Mouse (Mus musculus): ENCODE measurements around the gene Apbb2.

Gene Apbb2

DNA sequence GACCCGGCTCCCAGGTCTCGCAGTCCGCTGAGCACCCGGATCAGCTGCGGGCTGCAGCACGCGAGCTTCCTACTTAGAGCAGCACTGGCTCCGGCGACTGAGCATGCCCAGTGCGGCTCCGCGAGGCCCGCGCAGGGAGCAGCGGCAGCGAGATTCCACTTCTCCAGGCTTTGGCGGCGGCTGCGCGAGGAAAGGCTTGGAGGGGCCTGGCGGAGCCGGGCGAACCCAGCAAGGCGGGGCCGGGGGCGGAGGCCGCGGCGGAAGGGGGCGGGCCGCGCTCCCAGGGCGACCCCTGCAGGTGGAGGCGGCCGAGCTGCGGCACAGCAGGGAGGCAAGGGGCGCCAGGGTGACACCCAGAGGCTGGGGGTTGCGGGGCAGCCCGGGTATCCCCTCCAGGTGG lies at the start of gene Apbb2:
Gene Apbb2, minus strand, starts transcription at position 188 of the 400 bp plus-strand sequence.
- DNase-seq (ENCODE audit: low spot score in 2 of 2) = peak; percentile 89 to 94

DNA sequence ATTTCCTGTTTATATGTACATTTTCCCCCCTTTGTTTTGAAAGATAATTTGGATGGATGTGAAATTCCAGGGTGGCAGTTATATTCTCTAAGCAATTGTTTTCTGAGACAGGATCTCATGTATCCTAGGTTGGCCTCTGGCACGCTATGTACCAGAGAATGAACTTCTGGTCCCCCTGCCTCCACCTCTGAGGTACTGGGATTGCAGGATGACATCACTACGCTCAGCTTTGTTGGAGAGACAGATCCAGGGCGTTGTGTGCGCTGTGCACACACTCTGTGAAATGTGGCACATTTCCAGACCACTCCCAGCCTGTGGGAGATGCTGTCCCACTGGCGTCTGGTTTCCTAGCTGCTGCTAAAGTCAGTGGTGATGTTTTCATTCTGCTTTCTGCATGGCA lies 35.6 kb upstream of the Apbb2 start:
- no peak for DNase-seq (ENCODE audit: low spot score in 2 of 2)

DNA sequence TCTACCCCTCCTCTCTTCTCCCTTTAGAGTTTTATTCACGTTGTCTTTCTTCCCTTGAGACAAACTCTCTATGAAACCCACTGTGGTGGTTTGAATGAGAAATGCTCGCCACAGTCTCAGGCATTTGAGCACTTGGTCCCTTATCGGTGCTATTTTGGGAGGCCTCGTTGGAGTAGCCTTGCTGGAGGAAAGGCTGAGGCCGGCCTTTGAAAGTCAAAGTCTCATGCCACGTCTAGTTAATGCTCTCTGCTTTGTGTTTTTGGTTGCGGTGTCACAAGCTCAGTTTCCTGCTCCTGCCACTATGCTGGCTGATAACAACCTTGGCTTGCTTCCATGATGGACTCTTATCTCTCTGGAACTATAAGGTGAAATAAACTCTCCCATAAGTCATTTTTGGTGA lies 28.9 kb upstream of the Apbb2 start:
- DNase-seq (ENCODE audit: low spot score in 2 of 2) = no peak

DNA sequence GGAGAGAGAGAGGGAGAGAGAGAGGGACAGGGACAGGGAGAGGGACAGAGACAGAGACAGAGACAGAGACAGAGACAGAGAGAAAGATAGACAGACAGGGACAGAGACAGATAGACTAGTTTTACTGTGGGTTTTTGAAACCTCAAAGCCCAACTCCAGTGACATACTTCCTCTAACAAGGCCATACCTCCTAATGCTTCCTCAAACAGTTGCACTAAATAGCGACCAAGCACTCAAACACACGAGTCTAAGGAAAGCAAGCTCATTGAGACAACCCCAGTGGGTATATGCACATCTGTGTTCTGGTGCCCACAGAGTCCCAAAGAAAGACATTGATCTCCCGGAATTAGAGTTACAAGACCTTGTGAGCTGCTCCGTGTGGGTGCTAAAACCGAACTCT lies 24.7 kb upstream of the Apbb2 start:
- no peak for DNase-seq (ENCODE audit: low spot score in 2 of 2)

DNA sequence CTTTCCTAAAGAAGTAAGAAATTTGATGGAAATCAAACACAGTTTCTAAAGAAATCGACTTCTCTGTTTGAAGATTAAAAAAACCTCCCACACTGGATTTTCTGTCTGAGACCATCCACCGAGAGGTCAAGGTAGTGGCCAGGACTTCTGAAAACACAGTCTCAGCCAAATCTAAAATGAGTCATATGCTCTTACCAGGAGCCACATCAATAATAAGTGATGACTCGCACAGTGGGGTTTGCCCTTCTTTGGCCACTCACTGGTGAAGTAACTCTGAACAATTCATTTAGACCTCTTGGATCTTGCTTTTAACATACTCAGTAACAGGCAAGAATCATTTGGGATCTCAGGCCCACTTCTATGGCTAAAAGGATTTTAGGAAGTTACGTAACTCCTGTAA lies 23.6 kb upstream of the Apbb2 start:
- no peak for DNase-seq (ENCODE audit: low spot score in 2 of 2)

DNA sequence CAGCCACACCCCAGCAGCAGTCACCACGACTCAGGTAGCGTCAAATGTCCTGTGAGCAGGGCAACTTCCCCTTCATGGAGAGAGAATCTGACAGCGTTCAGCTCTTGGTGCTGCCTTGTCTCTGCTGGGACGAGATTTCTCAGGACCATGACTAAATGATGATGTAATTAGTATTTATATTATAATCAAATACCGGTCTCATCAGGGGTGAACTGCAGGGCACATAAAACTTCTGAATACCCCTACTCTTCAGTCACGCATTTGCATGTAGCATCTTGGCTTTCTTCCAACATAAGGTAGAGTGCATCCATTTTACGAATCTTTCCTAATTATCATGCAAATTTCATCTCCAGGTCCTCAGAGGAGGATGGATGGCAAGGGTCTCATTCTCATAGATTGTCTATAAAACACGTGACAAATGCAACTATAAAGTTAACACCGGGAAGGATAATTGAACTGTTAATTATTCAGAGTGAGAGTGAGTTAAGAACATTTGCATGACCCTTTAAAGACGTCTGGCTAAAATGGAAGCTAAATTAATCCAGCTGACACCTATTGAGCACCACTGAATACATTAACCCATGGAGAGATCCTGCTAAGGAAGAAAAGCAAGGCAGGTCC lies 17.0 kb upstream of the Apbb2 start:
- DNase-seq (ENCODE audit: low spot score in 2 of 2) = no peak

DNA sequence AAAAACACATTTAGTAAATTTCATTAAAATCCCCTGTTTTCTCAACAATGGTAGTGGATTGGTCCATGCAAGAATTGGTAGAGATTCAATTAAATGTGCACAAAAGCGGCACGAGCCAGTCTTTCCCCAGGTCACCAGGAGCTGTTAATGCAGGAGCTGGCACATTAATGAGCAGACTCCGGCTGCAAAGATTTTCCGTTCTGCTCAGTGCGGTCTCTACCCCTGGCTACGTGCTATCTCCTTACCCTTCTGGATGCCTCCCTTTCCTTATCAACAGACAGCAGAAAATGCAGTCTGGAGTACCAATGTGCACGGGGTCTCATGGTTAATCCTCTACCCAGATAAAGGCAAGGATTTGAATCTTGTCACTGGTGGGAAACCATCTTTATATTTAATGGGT lies 9.2 kb upstream of the Apbb2 start:
- DNase-seq (ENCODE audit: low spot score in 2 of 2) = no peak

DNA sequence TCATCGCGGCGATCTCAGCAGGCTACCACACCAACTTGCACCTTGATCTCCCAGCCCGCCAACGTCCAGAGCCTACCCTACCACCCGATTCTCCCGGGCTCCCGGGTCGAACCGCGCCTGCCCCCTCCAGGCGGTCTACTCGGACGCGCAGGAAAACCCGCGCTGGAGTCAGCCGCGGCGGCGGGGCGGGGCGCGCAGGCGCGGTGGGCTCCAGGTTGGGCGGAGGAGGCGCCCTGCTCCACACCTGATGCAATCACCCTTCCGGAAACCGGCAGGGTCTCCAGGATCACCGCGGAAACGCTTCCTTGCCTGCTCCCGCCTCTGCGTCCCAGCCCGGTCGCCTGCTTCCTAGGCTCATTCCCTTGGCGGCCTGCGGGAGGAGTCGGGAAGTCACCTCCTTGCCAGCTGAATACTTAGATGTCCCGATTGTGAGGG lies 1.6 kb upstream of the Apbb2 start:
- DNase-seq (ENCODE audit: low spot score in 2 of 2) = peak; percentile 76 to 77

DNA sequence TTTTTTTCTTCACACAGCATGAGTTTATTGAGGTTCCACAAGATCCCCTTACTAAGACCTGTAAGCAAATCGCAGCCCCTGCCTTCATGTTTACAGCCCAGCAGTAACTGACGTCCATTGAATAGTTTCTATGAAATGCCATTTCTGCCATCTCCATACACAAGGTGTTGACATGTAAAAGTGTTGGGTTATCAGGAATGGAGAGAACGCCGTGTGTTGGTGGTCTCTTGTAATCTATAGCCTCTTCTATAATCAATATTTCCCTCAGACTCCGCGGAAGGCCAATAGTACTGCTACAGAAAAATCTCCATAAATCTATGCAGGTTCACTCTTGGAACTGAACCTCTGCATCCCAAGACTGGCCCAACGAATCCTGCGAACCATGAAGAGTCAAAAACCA lies 1.1 kb upstream of the Apbb2 start:
- no peak for DNase-seq (ENCODE audit: low spot score in 2 of 2)

DNA sequence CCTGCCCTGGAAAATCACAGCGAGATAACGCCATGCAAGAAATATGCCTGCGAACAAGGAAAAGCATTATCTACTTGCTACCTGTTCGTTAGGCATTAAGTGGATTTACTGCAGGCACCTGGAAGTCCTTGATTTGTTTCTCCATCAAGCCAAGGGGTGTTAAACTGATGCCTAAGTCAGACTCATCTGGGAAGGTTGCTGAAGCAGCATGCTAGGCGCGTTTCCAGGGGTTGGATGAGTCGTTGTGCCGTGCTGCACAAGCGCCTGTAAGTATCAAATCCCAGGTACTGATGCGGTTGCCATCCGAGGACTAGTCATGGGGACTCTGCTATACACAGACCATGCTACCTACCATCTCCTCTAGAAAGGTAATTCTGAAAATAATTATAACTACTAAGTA lies 611 bp upstream of the Apbb2 start:
- DNase-seq (ENCODE audit: low spot score in 2 of 2) = no peak

DNA sequence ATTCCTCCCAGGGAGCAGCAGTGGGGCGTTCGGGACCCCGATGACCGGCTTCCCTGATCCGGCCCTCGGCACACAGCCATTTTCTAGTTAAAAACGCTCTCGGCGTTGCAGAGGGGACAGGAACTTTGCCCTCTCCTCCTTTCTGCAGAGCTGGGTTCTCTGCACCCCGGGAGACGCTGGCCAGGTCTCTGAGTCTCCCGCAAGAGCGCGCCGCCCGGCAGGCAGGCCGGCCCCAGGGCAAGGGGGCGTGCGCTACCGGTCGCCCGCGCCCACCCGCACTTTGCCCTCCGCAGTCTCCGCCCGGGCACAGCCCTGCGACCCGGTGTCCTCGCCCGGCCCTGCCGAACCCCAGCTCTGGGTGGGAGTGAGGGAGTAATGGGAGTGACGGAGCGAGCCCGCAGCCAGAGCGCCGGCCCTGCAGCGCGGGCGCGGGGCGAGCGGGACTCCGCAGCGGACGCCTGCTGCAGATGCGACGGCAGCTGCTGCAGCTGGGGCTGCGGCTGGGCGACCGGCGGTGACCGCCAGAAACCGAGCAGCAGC lies 593 bp downstream of the Apbb2 start:
- peak in 1 of 2 experiments; percentile 44 for DNase-seq (ENCODE audit: low spot score in 2 of 2)

DNA sequence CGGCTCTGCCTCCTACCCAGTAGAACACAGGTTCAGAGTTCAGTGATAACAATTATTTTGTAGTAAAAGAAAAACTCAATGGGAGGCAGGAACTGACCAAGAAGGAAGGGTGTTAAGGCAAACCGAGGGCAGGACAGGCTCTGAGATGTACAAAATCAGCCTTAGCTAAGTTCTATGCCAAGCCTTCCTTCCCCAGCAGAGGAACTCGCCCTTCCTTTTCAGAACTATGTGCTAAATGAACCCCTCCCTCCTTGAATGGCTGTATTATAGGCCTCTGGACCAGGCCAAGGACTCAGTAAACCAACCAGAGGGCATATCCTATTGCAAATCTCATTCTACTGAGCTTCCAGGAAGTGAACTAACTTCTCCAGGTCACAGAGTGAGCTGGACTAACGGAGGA lies 3.6 kb downstream of the Apbb2 start:
- no peak for DNase-seq (ENCODE audit: low spot score in 2 of 2)

DNA sequence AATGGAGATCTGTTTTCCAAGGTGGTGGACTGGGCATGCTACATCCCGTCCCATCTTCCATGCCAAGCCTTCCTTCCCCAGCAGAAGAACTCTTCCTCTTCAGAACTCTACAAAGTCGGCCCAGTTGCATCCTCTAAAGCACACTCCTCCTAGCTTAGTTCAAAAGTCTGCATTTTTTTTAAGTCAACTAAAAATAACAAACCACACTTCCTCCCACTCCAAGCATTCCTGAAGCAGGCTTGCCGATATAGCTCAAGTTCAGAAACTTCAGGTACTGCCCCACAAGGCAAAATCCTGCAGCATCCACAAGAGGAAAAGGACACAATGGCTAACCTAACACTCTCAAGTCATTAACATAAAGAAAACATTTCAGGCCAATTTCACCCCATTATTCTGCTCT lies 4.9 kb downstream of the Apbb2 start:
- DNase-seq (ENCODE audit: low spot score in 2 of 2) = no peak

DNA sequence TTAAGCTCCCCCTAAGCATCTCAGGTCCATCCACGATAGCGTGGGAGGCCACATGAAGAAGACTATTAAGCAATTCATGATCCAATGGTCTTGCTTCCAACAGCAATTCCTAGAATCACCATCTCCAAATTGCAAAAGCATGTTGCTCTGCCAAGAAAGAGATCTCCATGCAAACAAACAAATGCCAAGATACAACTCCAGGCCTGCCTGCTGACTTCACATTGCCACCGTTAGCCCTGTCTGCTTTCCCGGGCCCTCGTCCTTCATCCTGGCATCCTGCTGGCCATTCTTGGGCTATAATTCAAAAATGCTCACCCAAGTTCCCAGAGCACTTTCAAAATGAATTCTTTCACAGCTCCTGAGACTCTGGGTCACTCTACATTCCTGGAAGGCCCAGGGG lies 5.6 kb downstream of the Apbb2 start:
- DNase-seq (ENCODE audit: low spot score in 2 of 2) = no peak

DNA sequence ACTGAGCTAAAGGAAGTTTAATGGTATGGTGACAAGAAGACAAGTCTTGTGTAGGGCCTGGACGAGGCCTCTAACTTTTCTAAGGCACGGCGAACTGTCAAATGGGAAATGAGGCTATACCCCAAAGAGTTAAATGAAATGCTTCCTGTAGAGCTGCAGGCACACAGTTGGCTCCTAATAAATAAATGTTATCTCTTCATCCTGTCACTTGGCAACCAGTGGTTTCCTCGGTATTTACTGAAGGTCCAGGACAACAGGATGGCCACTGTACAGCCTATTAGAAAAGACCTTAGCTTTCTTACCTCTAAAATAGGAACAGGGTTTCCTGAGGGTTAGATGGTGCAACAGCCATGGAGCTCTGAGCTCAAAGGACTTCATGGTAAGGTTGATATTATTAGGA lies 6.7 kb downstream of the Apbb2 start:
- no peak for DNase-seq (ENCODE audit: low spot score in 2 of 2)

DNA sequence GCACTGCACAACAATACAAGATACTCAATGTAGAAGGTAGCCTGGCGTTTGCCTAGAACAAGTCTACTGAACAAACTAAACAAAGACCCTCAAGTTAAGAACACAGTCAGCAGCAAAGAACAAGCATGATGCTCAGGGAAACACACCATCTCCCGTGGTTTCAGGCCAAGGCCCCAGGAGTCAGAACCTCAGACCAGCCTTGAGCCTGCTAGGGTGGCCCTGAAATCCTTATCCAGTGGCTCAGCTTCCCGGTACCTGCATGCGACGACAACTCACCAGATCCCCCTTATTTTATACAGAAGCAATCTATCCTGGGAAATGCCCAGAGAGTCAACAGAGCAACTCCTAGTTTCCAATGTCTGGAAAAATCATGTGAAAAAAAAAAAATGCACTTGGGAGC lies 7.2 kb downstream of the Apbb2 start:
- no peak for DNase-seq (ENCODE audit: low spot score in 2 of 2)

DNA sequence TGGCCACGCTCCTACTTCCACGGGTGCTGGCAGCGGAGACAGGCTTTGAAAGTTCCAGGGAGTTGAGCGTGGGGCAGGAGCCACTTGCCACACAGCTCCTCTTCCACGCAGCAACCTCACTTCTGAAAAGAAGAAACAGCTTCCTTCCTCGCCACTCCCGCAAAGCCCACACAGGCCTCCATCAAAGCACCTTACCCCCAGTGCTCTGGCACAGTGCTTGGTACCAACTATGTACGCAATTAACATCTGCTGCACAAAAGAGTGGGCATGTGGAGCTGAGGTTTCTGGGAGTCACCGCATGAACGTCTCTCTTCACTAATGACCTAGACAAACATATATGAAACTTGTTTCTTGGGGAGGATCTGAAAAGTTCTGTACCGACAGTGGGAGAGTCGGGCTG lies 8.3 kb downstream of the Apbb2 start:
- DNase-seq (ENCODE audit: low spot score in 2 of 2) = no peak

DNA sequence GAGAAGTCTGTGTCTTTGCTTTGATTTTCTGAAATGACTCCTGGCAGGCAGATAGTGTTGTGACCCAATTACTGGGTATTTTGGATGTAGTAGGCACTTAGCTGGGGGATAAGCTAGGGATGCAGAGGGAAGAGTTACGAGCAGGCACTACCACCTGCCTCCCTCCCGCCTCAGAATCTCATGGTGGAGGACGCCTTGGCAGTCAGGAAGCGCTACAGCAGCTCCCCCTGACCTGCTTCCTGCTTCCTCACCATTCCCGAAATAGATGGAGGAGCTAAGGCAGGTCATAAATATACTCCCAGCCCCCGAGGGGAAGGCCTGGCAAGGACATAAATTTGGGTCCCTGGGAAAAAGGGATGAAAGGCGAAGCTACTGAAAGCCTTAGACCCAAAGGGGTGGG lies 9.3 kb downstream of the Apbb2 start:
- DNase-seq (ENCODE audit: low spot score in 2 of 2) = no peak

DNA sequence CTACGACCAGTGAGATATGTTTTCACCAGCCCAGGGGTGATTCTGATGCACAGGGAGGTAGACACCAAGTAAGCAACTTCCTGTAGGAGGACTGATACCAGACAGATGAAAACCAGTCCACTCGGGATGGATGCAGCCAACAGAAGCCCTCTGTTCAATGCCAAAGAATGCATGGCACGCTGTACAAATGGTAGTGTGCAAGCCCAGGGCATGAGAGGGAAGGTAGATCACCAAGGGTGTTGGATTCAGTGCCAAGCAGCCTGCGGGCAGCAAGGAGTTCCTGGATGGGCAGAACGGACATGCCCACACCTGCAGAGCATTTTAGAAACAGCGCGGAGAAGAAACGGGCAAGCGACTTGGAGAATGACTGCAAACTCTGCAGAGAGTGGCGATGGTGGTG lies 10.8 kb downstream of the Apbb2 start:
- DNase-seq (ENCODE audit: low spot score in 2 of 2) = no peak

DNA sequence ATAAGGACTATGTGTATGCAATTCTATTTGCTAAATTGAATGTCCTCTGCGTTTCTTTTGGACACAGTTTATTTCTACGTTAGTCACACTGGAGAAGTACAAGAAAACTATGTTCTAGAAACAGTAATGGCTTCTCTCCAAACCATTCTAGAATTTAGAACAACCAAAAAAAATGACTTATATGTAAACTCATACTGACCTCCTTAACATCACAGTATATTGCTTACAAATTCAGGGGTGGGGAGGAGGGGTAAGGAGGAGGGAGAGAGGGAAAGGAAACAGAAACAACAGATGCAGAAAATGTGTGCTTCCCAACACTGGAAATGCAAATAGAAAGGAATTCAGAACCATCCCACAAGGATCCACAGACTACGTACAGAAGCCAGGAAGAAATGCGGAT lies 11.4 kb downstream of the Apbb2 start:
- no peak for DNase-seq (ENCODE audit: low spot score in 2 of 2)

DNA sequence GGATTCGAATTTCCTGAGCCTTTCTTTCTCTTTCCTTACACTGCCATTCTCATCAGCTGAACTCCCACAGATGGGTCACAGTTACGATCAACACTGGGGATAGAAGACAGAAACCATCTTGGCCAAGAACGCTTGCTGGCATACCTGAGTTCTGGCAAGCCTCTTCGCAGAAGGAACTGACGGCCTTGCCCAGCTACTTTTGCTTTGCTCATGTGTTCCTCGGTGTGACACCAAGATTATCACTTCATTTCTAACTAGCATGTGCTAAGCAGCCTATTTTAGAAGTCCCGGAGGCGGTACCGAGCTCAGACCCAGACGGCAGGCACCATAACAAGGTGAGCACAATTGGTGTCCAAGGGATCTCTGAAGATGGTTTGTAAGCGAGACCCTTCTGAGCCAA lies 12.9 kb downstream of the Apbb2 start:
- no peak for DNase-seq (ENCODE audit: low spot score in 2 of 2)

DNA sequence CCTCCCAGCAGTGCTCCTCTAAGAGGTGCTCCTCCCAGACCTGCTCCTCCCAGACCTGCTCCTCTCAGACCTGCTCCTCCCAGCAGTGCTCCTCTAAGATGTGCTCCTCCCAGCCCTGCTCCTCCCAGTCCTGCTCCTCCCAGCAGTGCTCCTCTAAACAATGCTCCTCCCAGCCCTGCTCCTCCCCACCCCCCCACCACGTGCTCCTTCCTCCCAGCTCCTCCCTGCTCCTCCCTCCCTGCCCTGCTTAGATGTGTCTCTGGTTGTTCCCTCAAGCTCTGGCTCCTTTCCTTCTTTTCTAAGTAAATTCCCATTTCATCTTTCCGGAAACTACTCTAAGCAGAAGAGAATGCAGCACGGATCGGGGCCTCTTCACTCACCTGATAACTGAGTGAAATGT lies 14.2 kb downstream of the Apbb2 start:
- no peak for DNase-seq (ENCODE audit: low spot score in 2 of 2)

DNA sequence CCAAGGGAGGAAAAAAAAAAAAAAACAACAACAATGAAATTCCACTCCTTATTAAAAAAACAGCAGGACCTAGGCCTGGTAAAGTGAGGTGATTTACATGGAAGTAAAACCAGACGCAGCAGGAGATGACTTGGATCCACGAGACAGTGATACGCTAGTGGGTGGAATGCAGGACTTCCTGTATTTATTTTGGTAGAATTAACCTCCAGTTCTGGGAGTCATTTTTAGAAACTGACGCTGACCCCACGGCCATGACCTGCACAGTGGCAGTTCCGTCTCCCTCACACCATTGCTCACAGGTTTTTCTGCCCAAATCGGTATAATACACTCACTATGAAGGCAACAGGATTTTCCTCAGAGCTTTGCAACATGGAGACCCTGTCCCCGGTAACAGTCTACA lies 14.8 kb downstream of the Apbb2 start:
- DNase-seq (ENCODE audit: low spot score in 2 of 2) = no peak

DNA sequence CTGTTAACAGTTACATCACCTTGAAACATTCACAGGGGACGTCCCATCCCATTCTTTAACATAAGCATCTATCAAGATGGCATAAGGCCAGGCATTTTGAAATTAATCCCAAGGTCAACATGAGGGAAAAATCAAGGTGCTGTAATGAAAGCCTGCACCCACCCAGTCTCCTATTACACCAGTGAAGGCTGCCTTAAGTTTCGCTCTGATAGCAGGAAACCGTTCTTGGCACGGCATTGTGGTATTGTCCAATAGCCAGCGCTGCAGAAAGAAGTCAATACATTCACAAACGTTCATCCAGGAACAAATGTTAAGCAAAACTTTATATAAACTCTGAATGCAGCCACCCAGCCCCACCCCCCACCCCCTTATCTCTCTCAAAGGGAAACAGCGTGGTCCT lies 15.4 kb downstream of the Apbb2 start:
- DNase-seq (ENCODE audit: low spot score in 2 of 2) = no peak

Measured in frontal cortex, postnatal 10 days (tissue).